Mouse (Mus musculus): Measurements from ENCODE around the gene Susd5. TPM values are rescaled to one million over a fixed set of nuclear protein-coding genes. Genes with fewer than 3 reads are reported as not detected.

Gene Susd5
- polyA plus RNA-seq (2015; fragmentation: Nextera tagmentation; extraction: Ambion mirVana), result 0.04 TPM in 1 of 2 replicates, not detected in the other

- no peaks in the 10 kb centered on the region for H3K9me3 ChIP-seq (ENCODE audit: low read length)
- H3K27me3 ChIP-seq (replicated peaks; ENCODE audit: insufficient read depth, low read length), result peaks cover 30% of the 10 kb centered on the region
- H3K27ac ChIP-seq (ENCODE audit: low read length), result no peak within 1 kb of the TSS
- H3K36me3 ChIP-seq (ENCODE audit: insufficient read depth, low read length), result no peaks in the 10 kb centered on the region
- no peak within 1 kb of the TSS for H3K9ac ChIP-seq (replicated peaks; ENCODE audit: low read depth)
- H3K4me2 ChIP-seq (replicated peaks; ENCODE audit: low read depth, low read length), result peak within 1 kb of the TSS; percentile 48
- 1% methylated on average over 49 of the region's 60 CpGs for WGBS
- TF ChIP-seq EP300 (IDR thresholded peaks at IDR 0.05) (no peak), CTCF (IDR thresholded peaks at IDR 0.05) (no peak)
- H3K4me3 ChIP-seq (ENCODE audit: low read depth, low read length), result peak within 1 kb of the TSS; percentile 19; the same call in 1 of the 2 replicates
- ATAC-seq, result no peak
- no peaks in the 10 kb centered on the region for H3K4me1 ChIP-seq (ENCODE audit: insufficient read depth, low read depth, low read length)
- no peak for DNase-seq (ENCODE audit: low spot score)
Observed at GRCm38 (mm10) chr9:114057090-114057796, at the start of gene Susd5. TSS of gene Susd5 (plus strand) at chr9:114057140.

- Histone ChIP-seq H3K4me2 (replicated peaks; ENCODE audit: low read depth, low read length) (no peak overlapping the region), H3K27ac (ENCODE audit: low read length) (no peak overlapping the region), H3K9me3 (ENCODE audit: low read length) (no peaks in the 10 kb centered on the region), H3K36me3 (ENCODE audit: insufficient read depth, low read length) (no peaks in the 10 kb centered on the region), H3K27me3 (replicated peaks; ENCODE audit: insufficient read depth, low read length) (no peaks in the 10 kb centered on the region), H3K4me1 (ENCODE audit: insufficient read depth, low read depth, low read length) (no peaks in the 10 kb centered on the region), H3K9ac (replicated peaks; ENCODE audit: low read depth) (no peak overlapping the region), H3K4me3 (ENCODE audit: low read depth, low read length) (no peak overlapping the region)
- no peak for ATAC-seq
- DNase-seq (ENCODE audit: low spot score), result no peak
- WGBS, result 86% methylated on average over 9 of the region's 9 CpGs
- TF ChIP-seq CTCF (IDR thresholded peaks at IDR 0.05), result no peak
- TF ChIP-seq EP300 (IDR thresholded peaks at IDR 0.05), result no peak
Observed at GRCm38 (mm10) chr9:114007850-114008350, 49.0 kb upstream of the Susd5 start.

GRCm38 (mm10) chr9:114009526-114009925 is 47.4 kb upstream of the Susd5 start:
- no peak overlapping the region for H3K9ac ChIP-seq (replicated peaks; ENCODE audit: low read depth)
- H3K4me1 ChIP-seq (ENCODE audit: insufficient read depth, low read depth, low read length), result no peaks in the 10 kb centered on the region
- H3K36me3 ChIP-seq (ENCODE audit: insufficient read depth, low read length), result no peaks in the 10 kb centered on the region
- DNase-seq (ENCODE audit: low spot score) (no peak), ATAC-seq (no peak)
- no peaks in the 10 kb centered on the region for H3K27me3 ChIP-seq (replicated peaks; ENCODE audit: insufficient read depth, low read length)
- H3K27ac ChIP-seq (ENCODE audit: low read length), result no peak overlapping the region
- no peaks in the 10 kb centered on the region for H3K9me3 ChIP-seq (ENCODE audit: low read length)
- no peak overlapping the region for H3K4me3 ChIP-seq (ENCODE audit: low read depth, low read length)
- 45% methylated on average over 5 of the region's 5 CpGs for WGBS
- no peak for TF ChIP-seq EP300 (IDR thresholded peaks at IDR 0.05)
- TF ChIP-seq CTCF (IDR thresholded peaks at IDR 0.05), result no peak
- H3K4me2 ChIP-seq (replicated peaks; ENCODE audit: low read depth, low read length), result no peak overlapping the region

- no peaks in the 10 kb centered on the region for H3K4me1 ChIP-seq (ENCODE audit: insufficient read depth, low read depth, low read length)
- H3K36me3 ChIP-seq (ENCODE audit: insufficient read depth, low read length), result no peaks in the 10 kb centered on the region
- H3K4me2 ChIP-seq (replicated peaks; ENCODE audit: low read depth, low read length), result no peak overlapping the region
- 69% methylated on average over 18 of the region's 18 CpGs for WGBS
- H3K4me3 ChIP-seq (ENCODE audit: low read depth, low read length), result no peak overlapping the region
- ATAC-seq (no peak), DNase-seq (ENCODE audit: low spot score) (no peak)
- H3K27me3 ChIP-seq (replicated peaks; ENCODE audit: insufficient read depth, low read length), result no peaks in the 10 kb centered on the region
- no peak overlapping the region for H3K9ac ChIP-seq (replicated peaks; ENCODE audit: low read depth)
- H3K27ac ChIP-seq (ENCODE audit: low read length), result no peak overlapping the region
- TF ChIP-seq CTCF (IDR thresholded peaks at IDR 0.05) (no peak), EP300 (IDR thresholded peaks at IDR 0.05) (no peak)
- H3K9me3 ChIP-seq (ENCODE audit: low read length), result no peaks in the 10 kb centered on the region
Observed at GRCm38 (mm10) chr9:114011203-114011602, 45.7 kb upstream of the Susd5 start.

GRCm38 (mm10) chr9:114014034-114014433 is 42.9 kb upstream of the Susd5 start:
- no peaks in the 10 kb centered on the region for H3K9me3 ChIP-seq (ENCODE audit: low read length)
- ATAC-seq (no peak), DNase-seq (ENCODE audit: low spot score) (no peak)
- no peaks in the 10 kb centered on the region for H3K4me1 ChIP-seq (ENCODE audit: insufficient read depth, low read depth, low read length)
- 69% methylated on average over 1 of the region's 1 CpGs for WGBS
- no peaks in the 10 kb centered on the region for H3K36me3 ChIP-seq (ENCODE audit: insufficient read depth, low read length)
- no peak overlapping the region for H3K4me3 ChIP-seq (ENCODE audit: low read depth, low read length)
- no peak overlapping the region for H3K27ac ChIP-seq (ENCODE audit: low read length)
- no peak overlapping the region for H3K9ac ChIP-seq (replicated peaks; ENCODE audit: low read depth)
- no peak for TF ChIP-seq EP300 (IDR thresholded peaks at IDR 0.05)
- no peak for TF ChIP-seq CTCF (IDR thresholded peaks at IDR 0.05)
- no peak overlapping the region for H3K4me2 ChIP-seq (replicated peaks; ENCODE audit: low read depth, low read length)
- no peaks in the 10 kb centered on the region for H3K27me3 ChIP-seq (replicated peaks; ENCODE audit: insufficient read depth, low read length)

- Histone ChIP-seq H3K4me1 (ENCODE audit: insufficient read depth, low read depth, low read length) (no peaks in the 10 kb centered on the region), H3K9ac (replicated peaks; ENCODE audit: low read depth) (no peak overlapping the region), H3K27ac (ENCODE audit: low read length) (no peak overlapping the region), H3K27me3 (replicated peaks; ENCODE audit: insufficient read depth, low read length) (no peaks in the 10 kb centered on the region), H3K9me3 (ENCODE audit: low read length) (no peaks in the 10 kb centered on the region), H3K4me3 (ENCODE audit: low read depth, low read length) (no peak overlapping the region), H3K36me3 (ENCODE audit: insufficient read depth, low read length) (no peaks in the 10 kb centered on the region), H3K4me2 (replicated peaks; ENCODE audit: low read depth, low read length) (no peak overlapping the region)
- ATAC-seq (no peak), DNase-seq (ENCODE audit: low spot score) (no peak)
- 81% methylated on average over 4 of the region's 4 CpGs for WGBS
- TF ChIP-seq CTCF (IDR thresholded peaks at IDR 0.05), result peak; percentile 17
- no peak for TF ChIP-seq EP300 (IDR thresholded peaks at IDR 0.05)
Observed at GRCm38 (mm10) chr9:114015724-114016123, 41.2 kb upstream of the Susd5 start.

Measured in lung, postnatal 0 days (tissue).